Mouse (Mus musculus) heart, embryonic 11.5 days (tissue): ENCODE data around the gene Xpnpep1. TPM values are rescaled to one million over a fixed set of nuclear protein-coding genes. Genes with fewer than 3 reads are reported as not detected.
A peak's percentile ranks its signal among the peaks of the same experiment; 100 is the strongest.

Experiments
- ATAC-seq: fragments of 200-750 bp; cut with Nextera tagmentation; replicated peaks from 2 replicates; pipeline ENCODE4 v1.8.0; 2017; ENCODE audit warnings: moderate library complexity; ENCODE audit not compliant: insufficient number of reproducible peaks, low FRiP score, low TSS enrichment
- H3K27ac ChIP-seq: fragments of 300-500 bp; sonication (generic); 2 replicates; pipeline ENCODE4 v1.5.1; 2014; ENCODE audit warnings: mild to moderate bottlenecking, low read depth, low read length
- H3K27me3 ChIP-seq: fragments of 300-500 bp; sonication (generic); 2 replicates; pipeline ENCODE4 v1.6.1; 2014; ENCODE audit warnings: mild to moderate bottlenecking, low read length, mixed read lengths; ENCODE audit not compliant: control insufficient read depth, insufficient read depth
- H3K36me3 ChIP-seq: fragments of 300-500 bp; sonication (generic); 2 replicates; pipeline ENCODE4 v1.6.1; 2014; ENCODE audit warnings: mild to moderate bottlenecking, low read length, moderate library complexity, mixed read lengths; ENCODE audit not compliant: control insufficient read depth, insufficient read depth
- H3K4me1 ChIP-seq: fragments of 300-500 bp; sonication (generic); 2 replicates; pipeline ENCODE4 v1.6.1; 2014; ENCODE audit warnings: low read length; ENCODE audit not compliant: control insufficient read depth, insufficient read depth
- H3K4me2 ChIP-seq: fragments of 300-500 bp; sonication (generic); 2 replicates; pipeline ENCODE4 v1.6.1; 2014; ENCODE audit warnings: mild to moderate bottlenecking, moderate library complexity
- H3K4me3 ChIP-seq: fragments of 300-500 bp; sonication (generic); 2 replicates; pipeline ENCODE4 v1.5.1; 2014; ENCODE audit warnings: low read depth, low read length
- H3K9ac ChIP-seq: fragments of 300-500 bp; sonication (generic); 2 replicates; pipeline ENCODE4 v1.6.1; 2014; ENCODE audit warnings: mild to moderate bottlenecking, low read depth, low read length, moderate library complexity
- H3K9me3 ChIP-seq: fragments of 300-500 bp; sonication (generic); replicated peaks from 2 replicates; pipeline ENCODE4 v1.6.1; 2016; ENCODE audit warnings: low read length; ENCODE audit not compliant: control insufficient read depth
- WGBS: fragments of 180-500 bp; shearing (Covaris S2); extraction: QIAGEN DNeasy Blood & Tissue Kit; methylation state at CpG from one replicate; pipeline ENCODE4 v1.1.7; 2014; ENCODE audit not compliant: insufficient replicate concordance; 5-methylcytosine and 5-hydroxymethylcytosine counted together
- microRNA-seq: library from miRNA; unstranded; fragments of <30 nt; microRNA quantifications from one replicate; pipeline ENCODE4, GENCODE M21; 2016; ENCODE audit warnings: borderline number of aligned reads
- polyA plus RNA-seq: library from polyadenylated mRNA; unstranded; fragments of >200 nt; fragmentation: Nextera tagmentation; extraction: Ambion mirVana; gene quantifications from 2 replicates; pipeline ENCODE4 v1.2.1, GENCODE M21; 2014

The Xpnpep1 gene
- polyA plus RNA-seq, 1 experiment from 2014 or later, result 180 TPM

- H3K9me3 ChIP-seq, result no peaks in the 10 kb centered on the region
- H3K4me2 ChIP-seq, result no peak overlapping the region
- WGBS, result 54% methylated on average over 15 of the region's 15 CpGs
- ATAC-seq, result 0 out of 2 replicates have a peak, but pooled peaks have one; percentile 40
- H3K9ac ChIP-seq, result no peak overlapping the region
- no peak overlapping the region for H3K27ac ChIP-seq
- H3K4me3 ChIP-seq, result no peak overlapping the region
- no peaks in the 10 kb centered on the region for H3K36me3 ChIP-seq
- no peaks in the 10 kb centered on the region for H3K4me1 ChIP-seq
- no peaks in the 10 kb centered on the region for H3K27me3 ChIP-seq
Measured at GRCm38 (mm10) chr19:52975564-52976185, 64.3 kb downstream of the Xpnpep1 start.

DNA sequence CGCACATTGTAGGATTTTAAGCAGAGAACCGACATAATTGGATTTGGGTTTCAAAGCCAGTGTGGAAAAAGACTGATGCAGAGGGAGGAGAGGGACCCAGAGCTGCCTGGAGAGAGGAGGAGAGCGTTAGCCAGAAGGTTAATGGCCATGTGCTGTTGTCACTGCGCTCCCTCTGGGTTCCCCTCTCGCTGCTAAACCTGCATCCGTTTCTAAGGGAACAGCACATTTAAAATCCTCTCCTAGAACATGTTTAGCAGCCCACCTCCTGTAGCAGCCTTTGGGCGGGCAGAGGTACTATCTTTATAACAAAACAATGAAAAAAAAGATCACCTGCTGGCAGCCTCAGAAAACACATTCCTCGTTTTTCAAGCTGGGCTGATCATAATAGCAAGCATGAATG lies 73.7 kb downstream of the Xpnpep1 start:
- Histone ChIP-seq H3K4me1 (no peaks in the 10 kb centered on the region), H3K36me3 (no peaks in the 10 kb centered on the region), H3K4me2 (no peak overlapping the region), H3K27me3 (no peaks in the 10 kb centered on the region), H3K9ac (no peak overlapping the region), H3K9me3 (no peaks in the 10 kb centered on the region), H3K4me3 (no peak overlapping the region), H3K27ac (no peak overlapping the region)
- no peak for ATAC-seq
- WGBS, result 70% methylated on average over 8 of the region's 8 CpGs

- H3K4me3 ChIP-seq, result no peak overlapping the region
- no peak overlapping the region for H3K4me2 ChIP-seq
- H3K9me3 ChIP-seq, result no peaks in the 10 kb centered on the region
- no peaks in the 10 kb centered on the region for H3K27me3 ChIP-seq
- 82% methylated on average over 2 of the region's 2 CpGs for WGBS
- no peaks in the 10 kb centered on the region for H3K36me3 ChIP-seq
- no peak overlapping the region for H3K27ac ChIP-seq
- no peak for ATAC-seq
- H3K4me1 ChIP-seq, result no peaks in the 10 kb centered on the region
- H3K9ac ChIP-seq, result no peak overlapping the region
Measured at GRCm38 (mm10) chr19:52962745-52963144, 77.3 kb downstream of the Xpnpep1 start.

- ATAC-seq, result no peak
- Histone ChIP-seq H3K9me3 (no peaks in the 10 kb centered on the region), H3K27me3 (no peaks in the 10 kb centered on the region), H3K9ac (no peak overlapping the region), H3K4me2 (peak overlapping the region; percentile 55), H3K4me1 (no peaks in the 10 kb centered on the region), H3K36me3 (no peaks in the 10 kb centered on the region), H3K4me3 (peak overlapping the region; percentile 21; the same call in 1 of the 2 replicates), H3K27ac (no peak overlapping the region)
- 14% methylated on average over 25 of the region's 25 CpGs for WGBS
Measured at GRCm38 (mm10) chr19:52922678-52923495, 117.1 kb downstream of the Xpnpep1 start.

DNA sequence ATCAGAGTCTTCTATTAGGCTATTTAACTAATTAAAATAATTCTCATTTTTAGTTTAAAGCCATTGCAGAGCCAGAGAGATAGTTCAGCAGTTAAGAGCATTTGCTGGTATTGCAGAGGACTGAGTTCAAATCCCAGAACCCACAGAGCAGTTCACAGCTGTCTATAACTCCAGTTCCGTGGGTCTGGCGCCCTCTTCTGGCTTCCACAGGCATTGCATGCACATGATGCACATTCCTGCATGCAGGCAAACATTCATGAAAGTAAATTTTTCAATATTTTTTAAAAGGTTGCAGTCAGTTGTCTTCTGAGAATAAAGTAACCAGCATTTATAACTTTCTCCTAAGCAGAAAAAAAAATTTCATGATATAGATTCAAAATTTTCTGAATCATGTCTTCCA lies 135.8 kb downstream of the Xpnpep1 start:
- 25% methylated on average over 2 of the region's 2 CpGs for WGBS
- Histone ChIP-seq H3K36me3 (no peaks in the 10 kb centered on the region), H3K27me3 (no peaks in the 10 kb centered on the region), H3K9me3 (no peaks in the 10 kb centered on the region), H3K4me2 (no peak overlapping the region), H3K4me3 (no peak overlapping the region), H3K4me1 (no peaks in the 10 kb centered on the region), H3K9ac (no peak overlapping the region), H3K27ac (no peak overlapping the region)
- no peak for ATAC-seq

- H3K27ac ChIP-seq, result no peak overlapping the region
- WGBS, result 69% methylated on average over 5 of the region's 5 CpGs
- H3K36me3 ChIP-seq, result no peaks in the 10 kb centered on the region
- no peak overlapping the region for H3K4me2 ChIP-seq
- no peak for ATAC-seq
- no peak overlapping the region for H3K4me3 ChIP-seq
- H3K9me3 ChIP-seq, result no peaks in the 10 kb centered on the region
- H3K9ac ChIP-seq, result no peak overlapping the region
- H3K27me3 ChIP-seq, result no peaks in the 10 kb centered on the region
- H3K4me1 ChIP-seq, result no peaks in the 10 kb centered on the region
Measured at GRCm38 (mm10) chr19:52891807-52892442, 148.1 kb downstream of the Xpnpep1 start.

Small RNA genes within 50 kb of the gene (microRNA-seq; reads per million reads assigned to microRNA genes)
- not detected for gene Mir6407

Other genes with a start within 250 kb of the Xpnpep1 start
- gene Add3, start 100.2 kb upstream of the Xpnpep1 start, polyA plus RNA-seq, result 133 and 152 TPM in 2 replicates